Mouse (Mus musculus) bone marrow, adult 2 months (tissue): ENCODE results near the gene Gls.

Source experiments
- CTCF ChIP-seq: fragments of 200-500 bp; IDR thresholded peaks from 2 replicates; pipeline ENCODE4 v1.5.1; 2011; ENCODE audit warnings: low read length, control low read depth; ENCODE audit not compliant: control insufficient read depth, insufficient read depth
- POLR2A ChIP-seq: fragments of 200-500 bp; IDR thresholded peaks from 2 replicates; pipeline ENCODE4 v1.6.1; 2011; ENCODE audit warnings: low read depth, mild to moderate bottlenecking, control low read depth, low read length, borderline replicate concordance; ENCODE audit not compliant: control insufficient read depth

DNA sequence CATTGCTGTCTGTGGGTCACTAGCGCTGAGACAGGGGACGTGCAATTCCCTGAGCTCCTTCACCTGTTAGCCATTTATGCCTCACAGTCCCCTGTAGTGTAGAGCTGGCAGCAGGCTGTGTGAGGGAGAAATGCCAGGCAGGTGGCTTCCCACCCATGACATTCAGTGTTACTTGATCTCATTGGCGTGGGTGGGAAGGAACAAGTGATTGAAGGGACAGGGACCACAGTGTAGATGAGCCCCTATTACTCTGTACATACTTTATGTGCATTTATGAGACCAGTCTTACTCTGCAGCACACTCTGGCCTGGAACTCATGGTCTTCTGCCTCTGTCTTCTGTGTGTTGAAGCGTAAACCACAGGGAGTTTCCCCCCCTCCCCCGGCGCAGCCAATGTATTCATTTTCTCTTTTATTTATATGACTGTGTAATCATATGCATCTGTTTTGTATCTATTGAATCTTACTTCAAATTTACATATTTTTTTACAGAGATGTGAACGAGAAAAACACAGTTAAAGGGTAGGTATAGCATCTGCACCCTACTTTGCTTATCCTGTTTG, 89.4 kb downstream of the Gls start:
- no peak for TF ChIP-seq POLR2A
- TF ChIP-seq CTCF = no peak
